Mouse (Mus musculus) midbrain, embryonic 10.5 days (tissue): ENCODE results near the gene Itga7. TPM values are rescaled to one million over a fixed set of nuclear protein-coding genes. Genes with fewer than 3 reads are reported as not detected.
"Not testable (repeated sequence)": the region's sequence is repeated elsewhere in the genome, so short reads cannot be mapped to it uniquely, and the experiment has no call there.

Experiments used
- DNase-seq: peaks from one replicate; pipeline ENCODE4 v3.0.0-alpha.2; 2017; ENCODE audit warnings: low spot score
- H3K27ac ChIP-seq: fragments of 300-500 bp; sonication (generic); replicated peaks from 2 replicates; pipeline ENCODE4 v1.5.1; 2016; ENCODE audit warnings: mild to moderate bottlenecking
- H3K27me3 ChIP-seq: fragments of 300-500 bp; sonication (generic); 2 replicates; pipeline ENCODE4 v1.6.1; 2016; ENCODE audit warnings: low read depth, mild to moderate bottlenecking; ENCODE audit not compliant: poor library complexity, severe bottlenecking
- H3K36me3 ChIP-seq: fragments of 300-500 bp; sonication (generic); 2 replicates; pipeline ENCODE4 v1.6.1; 2016; ENCODE audit warnings: mild to moderate bottlenecking, moderate library complexity
- H3K4me1 ChIP-seq: fragments of 300-500 bp; sonication (generic); 2 replicates; pipeline ENCODE4 v1.6.1; 2016
- H3K4me3 ChIP-seq: fragments of 300-500 bp; sonication (generic); 2 replicates; pipeline ENCODE4 v1.5.1; 2016; ENCODE audit warnings: mild to moderate bottlenecking, moderate library complexity
- H3K9me3 ChIP-seq: fragments of 300-500 bp; sonication (generic); replicated peaks from 2 replicates; pipeline ENCODE4 v1.6.1; 2016; ENCODE audit warnings: mild to moderate bottlenecking
- WGBS: fragments of 180-500 bp; shearing (Covaris S2); methylation state at CpG from one replicate; pipeline ENCODE4 v1.1.7; 2016; 5-methylcytosine and 5-hydroxymethylcytosine counted together
- polyA plus RNA-seq: library from polyadenylated mRNA; unstranded; fragments of >200 nt; fragmentation: Nextera tagmentation; extraction: Ambion mirVana; gene quantifications from 2 replicates; pipeline ENCODE4 v1.2.1, GENCODE M21; 2016

Itga7 gene
- polyA plus RNA-seq, 1 experiment from 2014 or later, result 1.9 TPM

DNA sequence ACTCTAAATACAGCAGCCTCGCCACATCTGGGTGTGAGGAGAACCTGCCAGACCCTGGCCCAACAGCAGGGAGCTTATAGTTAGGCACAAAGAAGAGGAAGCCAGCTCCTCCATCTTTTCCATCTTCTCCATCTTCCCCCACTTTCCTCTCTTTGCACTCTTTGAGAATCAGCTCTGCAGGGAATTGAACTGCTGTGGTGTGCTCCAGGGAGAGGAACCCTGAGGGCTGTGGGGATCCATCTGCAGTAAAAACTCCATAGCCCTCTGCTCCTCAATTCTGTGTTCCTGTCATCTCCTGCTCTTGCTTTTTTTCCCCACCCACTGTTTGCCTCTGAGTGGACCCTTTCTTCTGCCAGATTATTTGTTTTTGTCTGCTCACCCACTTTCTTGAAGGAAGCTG lies 55.5 kb downstream of the Itga7 start, which contains the start of gene Olfr9:
Gene Olfr9, plus strand, starts transcription at position 301 of the 400 bp plus-strand sequence.
- H3K27ac ChIP-seq, H3K27me3 ChIP-seq, H3K9me3 ChIP-seq, H3K4me3 ChIP-seq, H3K36me3 ChIP-seq, DNase-seq, H3K4me1 ChIP-seq: not testable (repeated sequence)
- 71% methylated on average over 1 of the region's 1 CpGs for WGBS

DNA sequence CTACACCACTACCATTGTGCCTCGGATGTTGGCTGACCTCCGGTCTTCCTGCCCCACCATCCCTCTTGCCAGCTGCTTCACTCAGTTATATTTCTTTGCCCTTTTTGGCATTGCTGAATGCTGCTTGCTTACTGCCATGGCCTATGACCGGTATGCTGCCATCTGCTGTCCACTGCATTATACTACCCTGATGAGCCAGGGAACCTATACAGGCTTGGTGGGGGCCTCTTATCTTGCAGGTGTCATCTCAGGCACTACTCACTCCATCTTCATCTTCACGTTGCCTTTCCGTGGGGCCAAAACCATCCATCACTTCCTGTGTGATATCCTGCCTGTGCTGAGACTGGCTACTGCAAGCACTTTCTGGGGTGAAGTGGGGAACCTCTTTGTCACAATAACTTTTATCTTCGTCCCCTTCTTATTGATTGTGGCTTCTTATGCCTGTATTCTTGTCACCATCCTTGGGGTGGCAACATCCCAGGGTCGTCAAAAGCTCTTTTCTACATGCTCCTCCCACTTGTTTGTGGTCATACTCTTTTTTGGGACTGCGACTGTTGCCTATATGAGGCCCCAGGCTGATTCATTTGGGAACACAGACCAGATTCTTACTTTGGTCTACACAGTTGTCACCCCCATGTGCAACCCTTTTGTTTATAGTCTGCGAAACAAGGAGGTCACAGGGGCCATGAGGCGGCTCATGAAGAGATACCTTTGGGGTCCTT lies 56.7 kb downstream of the Itga7 start:
- H3K9me3 ChIP-seq, DNase-seq, H3K27ac ChIP-seq, H3K36me3 ChIP-seq, H3K4me3 ChIP-seq, H3K4me1 ChIP-seq, H3K27me3 ChIP-seq: not testable (repeated sequence)
- 75% methylated on average over 7 of the region's 10 CpGs for WGBS

DNA sequence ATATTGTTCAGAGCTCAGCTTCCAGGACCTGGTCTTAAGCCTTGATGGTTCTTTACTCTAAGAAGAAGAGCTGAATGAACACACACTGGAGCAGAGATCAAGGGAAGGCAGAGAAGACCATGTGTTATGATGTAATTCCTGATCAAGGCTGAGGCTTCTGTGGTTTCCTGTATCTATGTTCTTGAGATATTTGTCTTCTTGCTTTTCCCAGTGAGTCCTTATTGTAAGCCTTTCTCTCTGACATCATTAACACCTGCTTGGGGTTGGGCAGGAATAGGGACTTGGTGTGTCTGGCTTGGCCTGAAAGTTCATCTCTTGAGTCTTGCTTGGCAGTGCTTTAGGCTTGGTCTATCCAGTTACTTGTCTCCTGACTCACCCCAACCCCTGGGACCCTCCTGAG lies 57.4 kb downstream of the Itga7 start:
- Histone ChIP-seq H3K36me3 (no peaks in the 10 kb centered on the region), H3K27me3 (no peaks in the 10 kb centered on the region), H3K9me3 (no peaks in the 10 kb centered on the region), H3K4me3 (no peak overlapping the region), H3K27ac (no peak overlapping the region), H3K4me1 (no peaks in the 10 kb centered on the region)
- no peak for DNase-seq

DNA sequence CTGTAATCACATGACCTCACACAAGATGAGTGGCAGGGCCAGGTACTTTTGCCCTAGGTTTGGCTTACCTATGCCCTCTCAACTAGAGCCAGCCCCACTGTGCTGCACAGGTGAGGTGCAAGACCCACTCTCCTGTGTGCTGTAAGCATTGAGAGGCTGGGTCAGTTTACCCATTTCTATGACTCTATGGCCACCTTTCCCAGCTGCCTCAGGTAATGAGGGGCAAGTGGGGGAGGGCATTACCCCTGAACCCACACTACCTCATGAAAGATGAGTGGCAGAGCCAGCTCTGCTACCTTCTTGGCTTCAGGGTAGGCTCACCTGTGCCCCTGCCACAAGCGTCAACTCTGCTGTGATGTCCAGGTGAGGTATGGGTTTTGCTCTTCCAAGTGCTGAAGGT lies 62.2 kb downstream of the Itga7 start:
- WGBS, result 86% methylated on average over 1 of the region's 1 CpGs
- Histone ChIP-seq H3K9me3 (no peaks in the 10 kb centered on the region), H3K27ac (no peak overlapping the region), H3K4me1 (no peaks in the 10 kb centered on the region), H3K36me3 (no peaks in the 10 kb centered on the region), H3K4me3 (no peak overlapping the region), H3K27me3 (no peaks in the 10 kb centered on the region)
- no peak for DNase-seq

DNA sequence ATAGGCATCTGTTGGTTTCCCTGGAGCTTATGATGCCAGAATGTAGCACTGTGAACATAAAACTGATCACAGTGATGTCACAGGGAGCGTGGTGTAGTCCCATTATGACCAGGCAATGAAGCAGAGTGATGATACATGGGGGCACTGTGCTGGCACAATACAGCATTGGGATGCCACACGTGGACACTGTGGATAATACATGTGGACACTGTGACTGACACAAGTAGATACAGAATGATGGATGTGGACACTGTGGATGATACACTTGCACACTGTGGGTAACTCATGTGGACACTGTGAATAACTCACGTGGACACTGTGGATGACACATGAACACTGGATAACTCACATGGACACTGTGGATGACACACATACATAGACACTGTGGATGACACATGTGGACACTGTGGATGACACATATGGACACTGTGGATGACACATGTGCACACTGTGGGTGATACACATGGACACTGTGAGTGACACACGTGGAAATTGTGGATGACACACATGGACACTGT lies 63.0 kb downstream of the Itga7 start:
- H3K4me3 ChIP-seq, result no peak overlapping the region
- H3K27ac ChIP-seq, result no peak overlapping the region
- H3K9me3 ChIP-seq, result no peaks in the 10 kb centered on the region
- H3K36me3 ChIP-seq, result no peaks in the 10 kb centered on the region
- WGBS, result 78% methylated on average over 4 of the region's 4 CpGs
- H3K27me3 ChIP-seq, result no peaks in the 10 kb centered on the region
- no peaks in the 10 kb centered on the region for H3K4me1 ChIP-seq
- DNase-seq, result no peak

DNA sequence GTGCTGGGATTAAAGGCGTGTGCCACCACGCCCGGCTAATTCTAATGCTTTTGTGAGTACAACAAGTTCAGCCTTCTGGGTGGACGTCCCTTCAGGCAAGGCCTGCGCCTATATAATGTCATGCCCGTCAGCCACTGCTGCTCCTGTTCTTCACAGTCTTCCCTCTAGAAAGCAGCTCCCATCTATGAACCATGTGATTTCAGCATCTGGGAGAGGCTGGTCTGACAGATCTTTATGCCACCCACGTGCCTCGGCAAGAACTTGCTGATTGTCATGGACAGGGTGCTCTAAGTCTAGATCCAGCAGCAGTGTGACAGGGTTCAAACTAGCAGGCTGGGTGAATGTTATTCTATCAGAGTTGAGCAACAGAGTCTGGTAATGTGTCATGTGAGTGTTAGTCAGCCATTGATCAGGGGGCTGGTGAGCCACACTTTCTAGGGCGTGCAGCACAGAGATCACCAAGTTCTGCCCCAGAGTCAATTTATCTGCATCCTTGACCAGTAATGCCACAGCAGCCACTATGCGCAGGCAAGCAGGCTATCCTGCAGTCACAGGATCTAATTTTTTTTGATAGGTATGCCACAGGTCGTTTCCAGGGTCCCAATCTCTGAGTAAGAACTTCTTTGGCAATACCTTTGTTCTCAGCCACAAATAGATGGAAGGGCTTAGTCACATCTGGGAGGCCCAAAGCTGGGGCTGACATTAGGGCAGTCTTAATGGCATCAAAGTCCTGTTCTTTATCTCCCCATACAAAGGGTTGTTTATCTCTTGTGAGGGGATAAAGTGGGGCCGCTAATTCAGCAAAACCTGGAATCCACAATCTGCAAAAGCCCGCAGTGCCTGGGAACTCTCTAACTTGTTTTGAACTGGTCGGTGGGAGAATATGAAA lies 70.7 kb downstream of the Itga7 start:
- no peak overlapping the region for H3K4me3 ChIP-seq
- no peaks in the 10 kb centered on the region for H3K27me3 ChIP-seq
- H3K4me1 ChIP-seq, result peaks cover 4% of the 10 kb centered on the region; the same call in 1 of the 2 replicates
- no peaks in the 10 kb centered on the region for H3K9me3 ChIP-seq
- no peak for DNase-seq
- H3K36me3 ChIP-seq, result no peaks in the 10 kb centered on the region
- 73% methylated on average over 14 of the region's 14 CpGs for WGBS
- no peak overlapping the region for H3K27ac ChIP-seq

Other genes with a start within 250 kb of the Itga7 start
- 73.3 and 86.3 TPM in 2 replicates for gene Rab5b, start 237.6 kb upstream of the Itga7 start, polyA plus RNA-seq
- gene Pmel, start 229.6 kb upstream of the Itga7 start, polyA plus RNA-seq, result 3.9 and 6.7 TPM in 2 replicates
- 107 and 110 TPM in 2 replicates for gene Cdk2, start 228.8 kb upstream of the Itga7 start, polyA plus RNA-seq
- gene Dgka, start 189.0 kb upstream of the Itga7 start, polyA plus RNA-seq, result 3.7 and 4.7 TPM in 2 replicates
- gene Pym1, start 185.9 kb upstream of the Itga7 start, polyA plus RNA-seq, result 56.6 and 59.1 TPM in 2 replicates
- gene Mmp19, start 142.9 kb upstream of the Itga7 start, polyA plus RNA-seq, result 0.44 and 0.66 TPM in 2 replicates
- gene Dnajc14, start 129.8 kb upstream of the Itga7 start, polyA plus RNA-seq, result 50.7 and 57.8 TPM in 2 replicates
- gene Tmem198b, start 129.4 kb upstream of the Itga7 start, polyA plus RNA-seq, result 22.1 and 24.3 TPM in 2 replicates
- gene Sarnp, start 116.5 kb upstream of the Itga7 start, polyA plus RNA-seq, result 260 and 264 TPM in 2 replicates
- 82.0 and 100 TPM in 2 replicates for gene Ormdl2, start 112.2 kb upstream of the Itga7 start, polyA plus RNA-seq
- 9.5 and 10.5 TPM in 2 replicates for gene Gdf11, start 42.1 kb upstream of the Itga7 start, polyA plus RNA-seq
- 195 and 196 TPM in 2 replicates for gene Cd63, start 32.8 kb upstream of the Itga7 start, polyA plus RNA-seq
- 13.3 and 14.9 TPM in 2 replicates for gene Rdh5, start 10.9 kb upstream of the Itga7 start, polyA plus RNA-seq
- 216 and 236 TPM in 2 replicates for gene Bloc1s1, start 9.8 kb upstream of the Itga7 start, polyA plus RNA-seq
- gene Mettl7b, start 27.2 kb downstream of the Itga7 start, polyA plus RNA-seq, result not detected in 2 replicates
- not detected in 2 replicates for gene Olfr9, start 55.6 kb downstream of the Itga7 start, polyA plus RNA-seq
- gene Olfr763, start 77.0 kb downstream of the Itga7 start, polyA plus RNA-seq, result not detected in 2 replicates
- gene Olfr764-ps1, start 106.1 kb downstream of the Itga7 start, polyA plus RNA-seq, result not detected in 2 replicates
- gene Olfr765, start 116.2 kb downstream of the Itga7 start, polyA plus RNA-seq, result not detected in 2 replicates
- gene Olfr766-ps1, start 135.2 kb downstream of the Itga7 start, polyA plus RNA-seq, result not detected in 2 replicates
- gene Olfr767, start 149.1 kb downstream of the Itga7 start, polyA plus RNA-seq, result not detected in 2 replicates
- gene Olfr768, start 165.6 kb downstream of the Itga7 start, polyA plus RNA-seq, result not detected in 2 replicates
- not detected in 2 replicates for gene Olfr769, start 184.0 kb downstream of the Itga7 start, polyA plus RNA-seq
- not detected in 2 replicates for gene Olfr770, start 205.2 kb downstream of the Itga7 start, polyA plus RNA-seq
- not detected in 2 replicates for gene Olfr771, start 230.9 kb downstream of the Itga7 start, polyA plus RNA-seq
- gene Olfr772, start 244.1 kb downstream of the Itga7 start, polyA plus RNA-seq, result not detected in 2 replicates